Mouse (Mus musculus): Measurements from ENCODE around the gene Creb1. TPM values are rescaled to one million over a fixed set of nuclear protein-coding genes. Genes with fewer than 3 reads are reported as not detected.
"Not testable (repeated sequence)": the region's sequence is repeated elsewhere in the genome, so short reads cannot be mapped to it uniquely, and the experiment has no call there.

The Creb1 gene
- polyA plus RNA-seq, 1 experiment from 2014 or later = 22.2 TPM

GRCm38 (mm10) chr1:64623558-64624435 lies 91.4 kb downstream of the Creb1 start:
- Histone ChIP-seq H3K4me1 (ENCODE audit: control insufficient read depth, insufficient read depth, low read depth, low read length) (no peaks in the 10 kb centered on the region), H3K9me3 (ENCODE audit: control insufficient read depth, low read length) (no peaks in the 10 kb centered on the region), H3K36me3 (ENCODE audit: control insufficient read depth, insufficient read depth, low read length) (no peaks in the 10 kb centered on the region), H3K4me2 (ENCODE audit: low read length) (no peak overlapping the region), H3K9ac (ENCODE audit: low read depth, low read length) (no peak overlapping the region), H3K27ac (ENCODE audit: low read depth, low read length) (no peak overlapping the region), H3K4me3 (ENCODE audit: low read length) (no peak overlapping the region), H3K27me3 (replicated peaks; ENCODE audit: control insufficient read depth, insufficient read depth, low read length) (no peaks in the 10 kb centered on the region)
- no peak for ATAC-seq
- 58% methylated on average over 12 of the region's 12 CpGs for WGBS

DNA sequence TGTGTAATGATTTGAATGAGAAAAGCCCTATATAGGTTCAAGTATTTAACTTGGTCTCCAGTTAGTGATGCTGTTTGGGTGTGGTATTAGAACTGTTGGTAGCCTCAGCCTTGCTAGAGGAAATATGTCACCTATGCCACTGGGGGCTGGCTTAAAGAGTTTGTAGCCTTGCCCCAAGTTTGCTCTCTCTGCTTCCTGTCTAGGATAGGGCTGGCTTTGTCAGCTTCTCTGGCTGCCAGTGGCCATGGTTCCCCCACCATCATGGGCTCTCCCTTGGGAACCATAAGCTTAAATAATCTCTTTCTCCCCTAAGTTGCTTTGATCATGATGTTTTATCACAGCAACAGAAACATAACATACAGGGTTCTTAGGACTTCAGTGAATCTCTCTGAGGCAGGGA lies 92.8 kb downstream of the Creb1 start:
- H3K36me3 ChIP-seq (ENCODE audit: control insufficient read depth, insufficient read depth, low read length) = no peaks in the 10 kb centered on the region
- ATAC-seq = no peak
- H3K9ac ChIP-seq (ENCODE audit: low read depth, low read length) = no peak overlapping the region
- no peaks in the 10 kb centered on the region for H3K27me3 ChIP-seq (replicated peaks; ENCODE audit: control insufficient read depth, insufficient read depth, low read length)
- no peaks in the 10 kb centered on the region for H3K9me3 ChIP-seq (ENCODE audit: control insufficient read depth, low read length)
- H3K4me1 ChIP-seq (ENCODE audit: control insufficient read depth, insufficient read depth, low read depth, low read length) = no peaks in the 10 kb centered on the region
- no peak overlapping the region for H3K4me3 ChIP-seq (ENCODE audit: low read length)
- H3K27ac ChIP-seq (ENCODE audit: low read depth, low read length) = no peak overlapping the region
- H3K4me2 ChIP-seq (ENCODE audit: low read length) = no peak overlapping the region

- no peak for ATAC-seq
- Histone ChIP-seq H3K9ac (ENCODE audit: low read depth, low read length) (no peak overlapping the region), H3K4me3 (ENCODE audit: low read length) (no peak overlapping the region)
Measured at GRCm38 (mm10) chr1:64631526-64631925, 99.1 kb downstream of the Creb1 start.

GRCm38 (mm10) chr1:64633237-64633636 lies 100.8 kb downstream of the Creb1 start:
- H3K36me3 ChIP-seq (ENCODE audit: control insufficient read depth, insufficient read depth, low read length) = no peaks in the 10 kb centered on the region
- H3K9ac ChIP-seq (ENCODE audit: low read depth, low read length) = no peak overlapping the region
- H3K9me3 ChIP-seq (ENCODE audit: control insufficient read depth, low read length) = no peaks in the 10 kb centered on the region
- no peak overlapping the region for H3K4me2 ChIP-seq (ENCODE audit: low read length)
- no peaks in the 10 kb centered on the region for H3K4me1 ChIP-seq (ENCODE audit: control insufficient read depth, insufficient read depth, low read depth, low read length)
- no peak for ATAC-seq
- H3K4me3 ChIP-seq (ENCODE audit: low read length) = no peak overlapping the region
- 80% methylated on average over 3 of the region's 3 CpGs for WGBS
- H3K27ac ChIP-seq (ENCODE audit: low read depth, low read length) = no peak overlapping the region
- no peaks in the 10 kb centered on the region for H3K27me3 ChIP-seq (replicated peaks; ENCODE audit: control insufficient read depth, insufficient read depth, low read length)

More at GRCm38 (mm10) chr1:64631526-64631925, 99.1 kb downstream of the Creb1 start:
- Histone ChIP-seq H3K36me3 (ENCODE audit: control insufficient read depth, insufficient read depth, low read length) (no peaks in the 10 kb centered on the region), H3K9me3 (ENCODE audit: control insufficient read depth, low read length) (no peaks in the 10 kb centered on the region), H3K27ac (ENCODE audit: low read depth, low read length) (no peak overlapping the region), H3K27me3 (replicated peaks; ENCODE audit: control insufficient read depth, insufficient read depth, low read length) (no peaks in the 10 kb centered on the region), H3K4me1 (ENCODE audit: control insufficient read depth, insufficient read depth, low read depth, low read length) (no peaks in the 10 kb centered on the region), H3K4me2 (ENCODE audit: low read length) (no peak overlapping the region)
- whole genome bisulfite sequencing = 49% methylated on average over 5 of the region's 5 CpGs

GRCm38 (mm10) chr1:64635624-64636023 lies 103.2 kb downstream of the Creb1 start:
- Histone ChIP-seq H3K4me1 (ENCODE audit: control insufficient read depth, insufficient read depth, low read depth, low read length) (no peaks in the 10 kb centered on the region), H3K27me3 (replicated peaks; ENCODE audit: control insufficient read depth, insufficient read depth, low read length) (no peaks in the 10 kb centered on the region), H3K9ac (ENCODE audit: low read depth, low read length) (no peak overlapping the region), H3K4me2 (ENCODE audit: low read length) (no peak overlapping the region), H3K9me3 (ENCODE audit: control insufficient read depth, low read length) (no peaks in the 10 kb centered on the region), H3K27ac (ENCODE audit: low read depth, low read length) (no peak overlapping the region), H3K36me3 (ENCODE audit: control insufficient read depth, insufficient read depth, low read length) (no peaks in the 10 kb centered on the region), H3K4me3 (ENCODE audit: low read length) (no peak overlapping the region)
- no peak for ATAC-seq
- WGBS = 68% methylated on average over 2 of the region's 2 CpGs

GRCm38 (mm10) chr1:64639279-64639678 lies 106.8 kb downstream of the Creb1 start:
- Histone ChIP-seq H3K9me3 (ENCODE audit: control insufficient read depth, low read length) (no peaks in the 10 kb centered on the region), H3K4me3 (ENCODE audit: low read length) (no peak overlapping the region), H3K36me3 (ENCODE audit: control insufficient read depth, insufficient read depth, low read length) (no peaks in the 10 kb centered on the region), H3K9ac (ENCODE audit: low read depth, low read length) (no peak overlapping the region), H3K4me1 (ENCODE audit: control insufficient read depth, insufficient read depth, low read depth, low read length) (no peaks in the 10 kb centered on the region), H3K27ac (ENCODE audit: low read depth, low read length) (no peak overlapping the region), H3K27me3 (replicated peaks; ENCODE audit: control insufficient read depth, insufficient read depth, low read length) (no peaks in the 10 kb centered on the region), H3K4me2 (ENCODE audit: low read length) (no peak overlapping the region)
- 92% methylated on average over 6 of the region's 6 CpGs for WGBS
- ATAC-seq = no peak

- Histone ChIP-seq H3K9me3 (ENCODE audit: control insufficient read depth, low read length) (no peaks in the 10 kb centered on the region), H3K36me3 (ENCODE audit: control insufficient read depth, insufficient read depth, low read length) (no peaks in the 10 kb centered on the region), H3K4me1 (ENCODE audit: control insufficient read depth, insufficient read depth, low read depth, low read length) (no peaks in the 10 kb centered on the region), H3K4me2 (ENCODE audit: low read length) (no peak overlapping the region), H3K27ac (ENCODE audit: low read depth, low read length) (no peak overlapping the region), H3K27me3 (replicated peaks; ENCODE audit: control insufficient read depth, insufficient read depth, low read length) (no peaks in the 10 kb centered on the region), H3K9ac (ENCODE audit: low read depth, low read length) (no peak overlapping the region), H3K4me3 (ENCODE audit: low read length) (no peak overlapping the region)
- ATAC-seq = no peak
- 86% methylated on average over 6 of the region's 6 CpGs for WGBS
Measured at GRCm38 (mm10) chr1:64641069-64641468, 108.6 kb downstream of the Creb1 start.

DNA sequence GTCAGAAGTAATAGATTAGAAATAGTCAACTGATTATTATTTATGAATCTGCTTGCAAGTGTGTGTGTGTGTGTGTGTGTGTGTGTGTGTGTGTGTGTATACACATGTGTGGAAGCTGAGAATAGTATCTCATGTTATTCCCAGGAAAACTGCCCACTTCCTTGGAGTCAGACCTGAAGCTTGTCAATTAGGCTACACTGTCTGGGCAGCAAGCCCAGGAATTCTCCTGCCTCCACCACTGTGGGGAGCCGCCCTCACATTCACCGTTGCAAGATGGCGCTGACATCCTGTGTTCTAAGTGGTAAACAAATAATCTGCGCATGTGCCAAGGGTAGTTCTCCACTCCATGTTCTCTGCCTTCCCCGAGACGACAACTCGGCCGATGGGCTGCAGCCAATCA lies 110.1 kb downstream of the Creb1 start:
- H3K9ac ChIP-seq (ENCODE audit: low read depth, low read length); ATAC-seq; H3K4me3 ChIP-seq (ENCODE audit: low read length); H3K27me3 ChIP-seq (replicated peaks; ENCODE audit: control insufficient read depth, insufficient read depth, low read length); H3K4me2 ChIP-seq (ENCODE audit: low read length); H3K9me3 ChIP-seq (ENCODE audit: control insufficient read depth, low read length); H3K27ac ChIP-seq (ENCODE audit: low read depth, low read length); H3K36me3 ChIP-seq (ENCODE audit: control insufficient read depth, insufficient read depth, low read length); H3K4me1 ChIP-seq (ENCODE audit: control insufficient read depth, insufficient read depth, low read depth, low read length): not testable (repeated sequence)
- WGBS = 92% methylated on average over 8 of the region's 8 CpGs

DNA sequence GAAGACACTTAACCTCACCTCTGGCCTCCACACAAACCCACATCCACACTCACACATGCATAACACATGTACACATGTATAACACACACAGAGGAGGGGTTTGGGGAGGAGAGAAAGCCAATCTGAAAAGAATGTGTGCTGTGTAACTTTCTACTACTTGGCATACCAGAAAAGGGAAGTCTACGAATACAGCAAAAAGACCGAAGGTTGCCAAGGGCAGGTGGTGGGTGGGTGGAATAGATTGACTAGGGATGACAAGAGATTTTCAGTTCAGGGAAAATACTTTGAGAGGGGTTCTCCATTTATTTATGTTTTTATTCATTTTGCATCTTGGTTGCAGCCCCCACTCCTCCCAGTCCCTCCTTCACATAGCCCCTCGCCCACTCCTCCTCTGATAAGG lies 112.1 kb downstream of the Creb1 start:
- Histone ChIP-seq H3K27me3 (replicated peaks; ENCODE audit: control insufficient read depth, insufficient read depth, low read length) (no peaks in the 10 kb centered on the region), H3K27ac (ENCODE audit: low read depth, low read length) (no peak overlapping the region), H3K4me3 (ENCODE audit: low read length) (no peak overlapping the region), H3K9me3 (ENCODE audit: control insufficient read depth, low read length) (no peaks in the 10 kb centered on the region), H3K9ac (ENCODE audit: low read depth, low read length) (no peak overlapping the region), H3K4me1 (ENCODE audit: control insufficient read depth, insufficient read depth, low read depth, low read length) (no peaks in the 10 kb centered on the region), H3K36me3 (ENCODE audit: control insufficient read depth, insufficient read depth, low read length) (no peaks in the 10 kb centered on the region), H3K4me2 (ENCODE audit: low read length) (no peak overlapping the region)
- 89% methylated on average over 3 of the region's 3 CpGs for WGBS
- ATAC-seq = no peak
